19 mouse cellular contexts compared by ENCODE assay signal in genomic region chr11:32594122-32594521, GRCm38 (mm10). TPM values are rescaled to one million over a fixed set of nuclear protein-coding genes. Genes with fewer than 3 reads are reported as not detected.
A peak's percentile ranks its signal among the peaks of the same experiment; 100 is the strongest.
DNase-seq lines count a peak whose midpoint lies in the region; TF ChIP-seq lines count a peak whose summit lies in the region.
"Had no signal": no experiment of that assay in that cellular context is flagged by ENCODE, and none has a peak within 500 bp of the region (broad histone marks: within the 10 kb centered on the region; RNA-seq: fewer than 3 reads in every experiment).

No protein-coding gene starts in this region.

- TF ChIP-seq POLR2A in liver, adult 2 months (IDR thresholded peaks at IDR 0.05; ENCODE audit: extremely low read depth, insufficient read depth, low read length): no peak
- TF ChIP-seq POLR2A in testis, adult 2 months (IDR thresholded peaks at IDR 0.05; ENCODE audit: control insufficient read depth, low read depth, low read length): no peak

- TF ChIP-seq CTCF in gastrocnemius, adult 2 months (IDR thresholded peaks at IDR 0.05): peak; percentile 33; the same call in 1 of the 2 replicates
- TF ChIP-seq CTCF in liver, adult 2 months (IDR thresholded peaks at IDR 0.05; ENCODE audit: low read depth, low read length): peak; percentile 50; the same call in 1 of the 2 replicates
- peak; percentile 12; the same call in 1 of the 2 replicates for TF ChIP-seq CTCF in testis, adult 2 months (IDR thresholded peaks at IDR 0.05; ENCODE audit: control insufficient read depth, insufficient read depth, insufficient replicate concordance, low read depth, low read length)

- intact Hi-C loops in gastrocnemius, adult 2 months (cut with DNase I): loop anchor here (5.0 kb wide), 1 partner anchor 242 kb away; no protein-coding TSS in a partner anchor
- intact Hi-C loops in gastrocnemius, postnatal 14 days (cut with DNase I; ENCODE audit: low total_unique reads): loop anchor here (10.0 kb wide), 1 partner anchor 259 kb away; no protein-coding TSS in a partner anchor

- no peaks in the 10 kb centered on the region for H3K4me1 ChIP-seq in liver, adult 2 months (ENCODE audit: control insufficient read depth, insufficient read depth, low read length)
- no peaks in the 10 kb centered on the region for H3K4me1 ChIP-seq in testis, adult 2 months (ENCODE audit: control insufficient read depth, insufficient read depth, low read length)
- H3K4me1 ChIP-seq: limb, embryonic 10.5 days; stomach, embryonic 15.5 days had no signal

- peak; percentile 10 for DNase-seq in gastrocnemius, adult 2 months
- DNase-seq in gastrocnemius, postnatal 14 days: no peak
- DNase-seq in liver, adult 2 months (ENCODE audit: extremely low read depth, low read depth, low spot score): no peak
- DNase-seq in liver: no peak
- DNase-seq in testis, postnatal 14 days (ENCODE audit: low spot score): no peak
- no peak for DNase-seq in c-Kit-positive CD71-positive TER-119-positive erythroid progenitor cells, embryonic 14.5 days (ENCODE audit: low spot score)
- DNase-seq in B cell, adult 2 months: no peak
- DNase-seq: cerebellum, adult 18-20 months; kidney, adult 11 months; kidney, postnatal 4 days; layer of hippocampus, postnatal 36 days; lung, adult 18-20 months; thymus, postnatal 4 days had no signal

- H3K9ac ChIP-seq in liver, adult 2 months (ENCODE audit: low read depth, low read length): no peak overlapping the region
- H3K9ac ChIP-seq: hindbrain, embryonic 12.5 days; stomach, embryonic 15.5 days had no signal

- H3K4me3 ChIP-seq in gastrocnemius, adult 2 months: no peak overlapping the region
- H3K4me3 ChIP-seq in liver, adult 2 months (ENCODE audit: insufficient read depth, low read depth, low read length): no peak overlapping the region
- H3K4me3 ChIP-seq in testis, adult 2 months (ENCODE audit: control insufficient read depth, low read depth, low read length): no peak overlapping the region
- H3K4me3 ChIP-seq: forebrain, embryonic 10.5 days; hindbrain, embryonic 12.5 days; limb, embryonic 10.5 days; megakaryocyte, embryonic 14.5 days; stomach, embryonic 15.5 days had no signal

- H3K79me2 ChIP-seq in liver, adult 2 months (ENCODE audit: control insufficient read depth, insufficient read depth, low read length): no peaks in the 10 kb centered on the region

- H3K27me3 ChIP-seq in liver, adult 2 months (ENCODE audit: control insufficient read depth, insufficient read depth, low read length): no peaks in the 10 kb centered on the region
- no peaks in the 10 kb centered on the region for H3K27me3 ChIP-seq in testis, adult 2 months (ENCODE audit: control insufficient read depth, insufficient read depth, low read length)
- H3K27me3 ChIP-seq: hindbrain, embryonic 12.5 days; megakaryocyte, embryonic 14.5 days; stomach, embryonic 15.5 days had no signal

- no peaks in the 10 kb centered on the region for H3K36me3 ChIP-seq in liver, adult 2 months (ENCODE audit: control insufficient read depth, insufficient read depth, low read length)
- no peaks in the 10 kb centered on the region for H3K36me3 ChIP-seq in testis, adult 2 months (ENCODE audit: control insufficient read depth, insufficient read depth, low read length)
- H3K36me3 ChIP-seq: hindbrain, embryonic 12.5 days; limb, embryonic 10.5 days; stomach, embryonic 15.5 days had no signal

- H3K27ac ChIP-seq in gastrocnemius, adult 2 months: no peak overlapping the region
- no peak overlapping the region for H3K27ac ChIP-seq in liver, adult 2 months (replicated peaks; ENCODE audit: insufficient read depth, low read depth, low read length)
- no peak overlapping the region for H3K27ac ChIP-seq in testis, adult 2 months (ENCODE audit: control insufficient read depth, insufficient read depth, low read depth, low read length)
- H3K27ac ChIP-seq: forebrain, embryonic 10.5 days; hindbrain, embryonic 12.5 days; limb, embryonic 10.5 days; stomach, embryonic 15.5 days had no signal

- 90% methylated on average over 4 of the region's 4 CpGs for WGBS in liver, adult 2 months

RNA-seq across cellular contexts. Expression of gene Fbxw11, which starts 48.4 kb away (rescaled TPM):
- 10 to 100 TPM; 56.9 to 68.9 TPM for total RNA-seq in gastrocnemius, adult 2 months (2021)
- total RNA-seq in gastrocnemius, postnatal 14 days (2021): 10 to 100 TPM; 53.3 to 53.6 TPM
- 20.8 and 27.4 TPM in 2 replicates for total RNA-seq in liver, adult 2 months (2014; rRNA removed)
- polyA plus RNA-seq in liver, adult 2 months (2012; rRNA removed): 20.3 and 22.5 TPM in 2 replicates
- polyA plus RNA-seq in testis, adult 2 months (2012; rRNA removed): 11.7 and 13.8 TPM in 2 replicates
